Mouse (Mus musculus) brain, embryonic 14.5 days (tissue): ENCODE measurements around the gene Fry.

ENCODE experiments used
- CTCF ChIP-seq: fragments of 200-500 bp; IDR thresholded peaks from 2 replicates; pipeline ENCODE4 v1.5.1; 2012; ENCODE audit warnings: inconsistent platforms, mild to moderate bottlenecking, moderate library complexity, borderline replicate concordance; ENCODE audit not compliant: insufficient read depth, insufficient read length; ENCODE audit errors: extremely low read depth
- POLR2A ChIP-seq: fragments of 200-500 bp; IDR thresholded peaks from 2 replicates; pipeline ENCODE4 v1.6.1; 2012; ENCODE audit warnings: mild to moderate bottlenecking, inconsistent platforms, borderline replicate concordance; ENCODE audit not compliant: poor library complexity, insufficient read depth, insufficient read length, severe bottlenecking; ENCODE audit errors: extremely low read depth

DNA sequence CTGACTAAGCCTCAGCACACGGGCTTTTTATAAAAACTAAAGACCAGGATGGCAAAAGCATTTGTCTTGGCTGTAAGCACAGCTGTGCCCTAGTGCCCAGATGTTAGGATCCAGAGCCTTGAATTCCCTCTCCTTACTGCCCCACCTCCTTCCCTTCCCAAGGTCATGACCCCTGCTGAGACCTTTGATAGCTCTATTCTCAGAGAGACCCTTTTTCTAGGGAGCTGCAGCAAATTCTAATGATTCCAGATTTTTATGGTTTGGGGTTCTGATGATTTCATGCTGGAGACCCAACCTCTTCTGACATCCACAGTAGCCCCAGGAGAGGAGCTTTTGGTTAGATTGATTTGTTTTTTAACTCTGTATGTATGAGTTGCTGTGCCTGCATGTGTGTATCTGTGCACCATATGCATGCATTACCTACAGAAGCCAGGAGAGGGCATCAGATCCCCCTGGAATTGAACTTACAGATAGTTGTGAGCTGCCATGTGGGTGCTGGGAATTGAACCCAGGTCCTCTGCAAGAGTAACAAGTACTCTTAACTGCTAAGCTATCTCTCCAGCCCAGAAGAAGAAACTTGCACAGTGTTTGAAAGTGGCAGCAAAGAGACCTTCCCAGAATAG lies 333.7 kb downstream of the Fry start:
- TF ChIP-seq CTCF (no peak), POLR2A (no peak)
